Mouse (Mus musculus) liver, embryonic 14.5 days (tissue): ENCODE measurements at regions not wholly inside any gene's neighbourhood (a gene's known extent, or its start where the extent isn't known, plus 50 kb on each side); places are given as distances from the start of the nearest gene placed in this dataset.

Experiments used
- CTCF ChIP-seq: IDR thresholded peaks from 2 replicates; pipeline ENCODE4 v1.5.1; 2016; ENCODE audit warnings: antibody characterized with exemption, low read depth, control low read depth
- EP300 ChIP-seq: IDR thresholded peaks from 2 replicates; pipeline ENCODE4 v1.6.1; 2016; ENCODE audit warnings: antibody characterized with exemption, low read depth

DNA sequence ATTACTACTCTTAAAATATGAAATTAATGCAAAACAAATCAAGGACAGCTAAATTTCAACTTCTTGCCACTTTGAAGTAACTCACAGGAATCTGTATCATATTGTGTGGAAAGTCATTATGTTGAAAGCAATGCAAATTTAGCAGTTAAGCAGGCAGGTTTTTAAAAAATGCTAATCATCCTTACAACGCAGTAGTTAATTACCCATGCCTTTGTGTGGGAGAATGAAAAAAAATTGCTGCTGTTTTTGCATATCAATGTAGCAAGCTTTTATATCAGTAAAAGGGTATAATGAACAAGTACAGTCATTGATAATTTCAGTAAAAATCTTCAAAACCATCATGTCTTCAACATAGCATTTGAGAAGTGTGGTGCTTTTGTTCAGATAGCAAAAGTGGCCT is 313.2 kb upstream of the Tmprss15 start:
- TF ChIP-seq CTCF, result no peak
- no peak for TF ChIP-seq EP300
